Comparison of ENCODE assay signal across 9 mouse cellular contexts in genomic region chr5:7965281-7965680, GRCm38 (mm10). TPM values are rescaled to one million over a fixed set of nuclear protein-coding genes. Genes with fewer than 3 reads are reported as not detected.
A peak's percentile ranks its signal among the peaks of the same experiment; 100 is the strongest.
DNase-seq lines count a peak whose midpoint lies in the region; ATAC-seq and TF ChIP-seq lines count a peak whose summit lies in the region.
"Had no signal": no experiment of that assay in that cellular context is flagged by ENCODE, and none has a peak within 500 bp of the region (broad histone marks: within the 10 kb centered on the region; RNA-seq: fewer than 3 reads in every experiment).

No protein-coding gene starts in this region.

- WGBS in heart, postnatal 0 days, result 23% methylated on average over 3 of the region's 3 CpGs
- WGBS in heart, embryonic 10.5 days, result 34% methylated on average over 3 of the region's 3 CpGs
- WGBS in embryonic facial prominence, embryonic 11.5 days, result 26% methylated on average over 3 of the region's 3 CpGs

- H3K4me2 ChIP-seq in heart, postnatal 0 days (ENCODE audit: low read depth, low read length), result no peak overlapping the region
- no peak overlapping the region for H3K4me2 ChIP-seq in embryonic facial prominence, embryonic 11.5 days (ENCODE audit: low read depth, low read length)

- no peaks in the 10 kb centered on the region for H3K9me3 ChIP-seq in heart, postnatal 0 days (replicated peaks; ENCODE audit: control insufficient read depth, low read length)
- no peaks in the 10 kb centered on the region for H3K9me3 ChIP-seq in heart, embryonic 10.5 days
- no peaks in the 10 kb centered on the region for H3K9me3 ChIP-seq in embryonic facial prominence, embryonic 11.5 days (replicated peaks; ENCODE audit: control insufficient read depth, low read length)

- no peak overlapping the region for H3K9ac ChIP-seq in heart, postnatal 0 days (replicated peaks; ENCODE audit: low read depth, low read length)
- H3K9ac ChIP-seq in embryonic facial prominence, embryonic 11.5 days (replicated peaks; ENCODE audit: low read length), result no peak overlapping the region

- ATAC-seq in heart, postnatal 0 days (ENCODE audit: insufficient read depth, low read depth), result no peak
- ATAC-seq in embryonic facial prominence, embryonic 11.5 days (replicated peaks; ENCODE audit: insufficient number of reproducible peaks, low FRiP score, low TSS enrichment, low read depth), result no peak

- H3K27me3 ChIP-seq in heart, postnatal 0 days (ENCODE audit: control insufficient read depth, insufficient read depth, low read length), result no peaks in the 10 kb centered on the region
- H3K27me3 ChIP-seq in heart, embryonic 10.5 days (ENCODE audit: insufficient read depth, poor library complexity, severe bottlenecking), result no peaks in the 10 kb centered on the region
- H3K27me3 ChIP-seq in embryonic facial prominence, embryonic 11.5 days (ENCODE audit: control insufficient read depth, insufficient read depth, low read length), result no peaks in the 10 kb centered on the region

- no peaks in the 10 kb centered on the region for H3K36me3 ChIP-seq in heart, postnatal 0 days (replicated peaks; ENCODE audit: control insufficient read depth, insufficient read depth, low read length)
- H3K36me3 ChIP-seq in heart, embryonic 10.5 days, result no peaks in the 10 kb centered on the region
- H3K36me3 ChIP-seq in embryonic facial prominence, embryonic 11.5 days (replicated peaks; ENCODE audit: control insufficient read depth, insufficient read depth, low read depth, low read length), result no peaks in the 10 kb centered on the region

- TF ChIP-seq CTCF in heart, postnatal 0 days (IDR thresholded peaks at IDR 0.05; ENCODE audit: low read depth), result peak; percentile 58

- no peak overlapping the region for H3K27ac ChIP-seq in heart, postnatal 0 days (ENCODE audit: low read depth)
- no peak overlapping the region for H3K27ac ChIP-seq in heart, embryonic 10.5 days
- no peak overlapping the region for H3K27ac ChIP-seq in embryonic facial prominence, embryonic 11.5 days (replicated peaks; ENCODE audit: low read depth, low read length)

- peak; percentile 16 for DNase-seq in heart, postnatal 0 days (ENCODE audit: low spot score)
- no peak for DNase-seq in heart, embryonic 10.5 days (ENCODE audit: low spot score)
- DNase-seq in B cell, adult 2 months, result peak; percentile 40 to 43
- DNase-seq in adrenal gland, postnatal 36 days, result peak; percentile 23 to 59
- peak; percentile 70 for DNase-seq in embryonic facial prominence, embryonic 11.5 days (ENCODE audit: low spot score)
- peak; percentile 69 to 71 for DNase-seq in kidney, postnatal 4 days
- DNase-seq in lung, postnatal 10 days, result peak; percentile 62
- peak; percentile 32 for DNase-seq in thymus, postnatal 25 days

- 0 out of 2 replicates have a peak, but pooled peaks cover 1% of the 10 kb centered on the region for H3K4me1 ChIP-seq in heart, postnatal 0 days (ENCODE audit: control insufficient read depth, insufficient read depth)
- peaks cover 2% of the 10 kb centered on the region; the same call in 1 of the 2 replicates for H3K4me1 ChIP-seq in heart, embryonic 10.5 days
- H3K4me1 ChIP-seq in embryonic facial prominence, embryonic 11.5 days (ENCODE audit: control insufficient read depth, insufficient read depth, low read length), result no peaks in the 10 kb centered on the region

- H3K4me3 ChIP-seq in heart, postnatal 0 days (ENCODE audit: low read depth, low read length), result no peak overlapping the region
- H3K4me3 ChIP-seq in heart, embryonic 10.5 days, result no peak overlapping the region
- no peak overlapping the region for H3K4me3 ChIP-seq in embryonic facial prominence, embryonic 11.5 days (ENCODE audit: low read depth, low read length)

- no peak for TF ChIP-seq EP300 in heart, postnatal 0 days (IDR thresholded peaks at IDR 0.05; ENCODE audit: low read depth)

RNA-seq across cellular contexts. Expression of gene Steap4, which starts 5.0 kb away (rescaled TPM):
- total RNA-seq in heart, postnatal 0 days (2014; rRNA removed; ENCODE audit: low replicate concordance), result 5.6 and 10.6 TPM in 2 replicates
- polyA plus RNA-seq in heart, postnatal 0 days (2015; fragmentation: Nextera tagmentation; extraction: Ambion mirVana), result 7.0 and 8.2 TPM in 2 replicates
- 0.04 and 0.49 TPM in 2 replicates for polyA plus RNA-seq in heart, embryonic 10.5 days (2016; fragmentation: Nextera tagmentation; extraction: Ambion mirVana)
- total RNA-seq in adrenal gland, postnatal 36 days (2021), result 10 to 100 TPM; 14.4 to 47.1 TPM
- polyA plus RNA-seq in embryonic facial prominence, embryonic 11.5 days (2014; fragmentation: Nextera tagmentation; extraction: Ambion mirVana), result 0.50 and 0.53 TPM in 2 replicates
- polyA plus RNA-seq: neural tube, embryonic 14.5 days had no signal
